Mouse (Mus musculus) erythroid progenitor cell, adult 5-6 weeks (primary cell): ENCODE measurements around the gene Kdm6b. TPM values are rescaled to one million over a fixed set of nuclear protein-coding genes. Genes with fewer than 3 reads are reported as not detected.

Experiments
- ATAC-seq: replicated peaks from 2 replicates; pipeline ENCODE4 v1.8.0; 2016; ENCODE audit warnings: moderate number of reproducible peaks, mild to moderate bottlenecking, moderate TSS enrichment, inconsistent platforms; ENCODE audit not compliant: poor library complexity, low FRiP score, severe bottlenecking
- total RNA-seq, 2 experiments: library from RNA; stranded (forward) in 1 of 2; stranded (reverse) in 1 of 2; fragments of 150-400 nt in 1 of 2; fragments of 186-747, 209-891 nt in 1 of 2; gene quantifications; 2 replicates each; pipeline versions ENCODE4 v1.2.3 to v1.2.4; 2015 to 2017; ENCODE audit warnings: low replicate concordance in 2 of 2

Gene Kdm6b
- total RNA-seq, 2 experiments from 2014 or later, result 1.2 to 11.7 TPM

DNA sequence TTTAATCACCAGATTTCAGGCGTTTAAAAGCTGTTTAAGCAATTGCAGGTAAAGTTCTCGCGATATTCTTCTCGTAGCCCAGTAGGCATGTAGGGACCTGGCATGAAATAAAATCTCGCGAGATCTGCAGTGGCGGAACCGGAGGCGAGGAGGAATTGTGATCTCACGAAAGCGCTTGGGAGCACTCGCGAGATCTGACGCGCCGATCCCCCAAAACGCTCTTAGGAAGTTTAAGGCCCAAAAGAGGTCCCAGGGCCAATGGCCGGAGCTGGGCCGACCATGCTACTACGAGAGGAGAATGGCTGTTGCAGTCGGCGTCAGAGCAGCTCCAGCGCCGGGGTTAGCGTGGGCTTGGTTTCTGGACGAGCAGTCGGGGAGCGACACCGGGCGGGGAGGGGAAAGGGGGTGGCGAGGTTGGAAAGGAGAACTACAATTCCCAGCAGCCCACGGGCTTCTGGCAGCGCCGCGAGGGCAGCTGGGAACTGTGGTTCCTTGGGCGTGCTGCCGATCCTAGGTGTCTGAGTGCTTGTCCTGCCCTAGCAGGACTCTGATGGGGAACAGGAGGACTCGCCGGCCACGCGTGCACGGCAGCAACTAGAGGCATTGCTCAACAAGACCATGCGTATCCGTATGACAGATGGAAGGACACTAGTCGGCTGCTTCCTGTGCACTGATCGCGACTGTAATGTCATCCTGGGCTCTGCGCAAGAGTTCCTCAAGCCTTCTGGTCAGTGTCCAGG, 17.7 kb downstream of the Kdm6b start:
- peak; percentile 89 for ATAC-seq

DNA sequence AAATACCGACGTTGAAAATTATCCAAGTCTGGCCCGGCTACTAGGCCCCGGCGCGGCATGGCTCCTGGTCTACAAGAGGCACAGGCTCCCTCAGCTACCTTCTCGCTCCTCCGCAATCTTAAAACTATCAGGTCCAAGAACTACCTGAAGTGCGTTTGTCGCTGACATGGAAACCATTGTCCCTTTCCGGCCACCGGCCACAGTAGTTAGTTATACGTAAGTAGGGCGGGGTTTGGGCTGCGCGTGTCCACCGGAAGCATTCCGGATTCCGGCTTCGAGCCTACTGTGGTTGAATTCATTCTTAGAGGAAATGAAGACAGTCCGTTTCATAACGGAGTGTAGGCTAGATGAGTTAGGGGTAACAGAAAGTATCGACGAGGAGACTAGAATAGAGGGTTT, 18.2 kb downstream of the Kdm6b start, which contains the start of the genes Naa38 and Cyb5d1:
Naa38 (plus strand) TSS at position 253 of the 399 bp plus-strand sequence.
Cyb5d1 (minus strand) TSS at position 397 of the 399 bp plus-strand sequence.
- peak; percentile 81 for ATAC-seq

DNA sequence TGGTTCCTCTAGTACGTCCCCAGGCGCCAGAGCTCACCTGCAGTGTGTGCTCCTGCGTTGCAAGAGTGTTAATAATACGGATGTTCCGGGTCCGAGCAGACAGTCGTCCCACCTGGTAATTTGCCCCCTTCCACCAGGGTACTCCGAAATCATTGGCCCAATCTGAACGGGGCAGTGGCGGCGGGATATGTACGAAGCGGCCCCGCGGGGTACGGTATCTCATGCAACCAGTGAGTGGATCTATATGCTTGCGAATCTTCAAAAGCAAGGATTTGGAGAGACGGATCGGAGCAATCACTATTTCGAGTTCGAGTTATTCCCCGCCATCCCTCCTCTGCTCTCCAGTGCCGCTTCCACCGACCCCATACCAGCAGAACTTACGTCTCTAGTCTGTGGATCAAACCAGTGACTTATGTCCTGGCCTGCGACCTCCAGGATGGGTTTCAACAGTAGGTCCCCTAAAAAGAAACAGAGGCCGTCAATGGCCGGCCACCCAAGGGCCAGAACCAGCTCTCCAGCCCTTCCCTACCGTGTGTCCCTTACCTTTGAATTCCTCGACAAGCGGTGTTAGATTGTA, 18.8 kb downstream of the Kdm6b start:
- peak; percentile 6; the same call in 1 of the 2 replicates for ATAC-seq

DNA sequence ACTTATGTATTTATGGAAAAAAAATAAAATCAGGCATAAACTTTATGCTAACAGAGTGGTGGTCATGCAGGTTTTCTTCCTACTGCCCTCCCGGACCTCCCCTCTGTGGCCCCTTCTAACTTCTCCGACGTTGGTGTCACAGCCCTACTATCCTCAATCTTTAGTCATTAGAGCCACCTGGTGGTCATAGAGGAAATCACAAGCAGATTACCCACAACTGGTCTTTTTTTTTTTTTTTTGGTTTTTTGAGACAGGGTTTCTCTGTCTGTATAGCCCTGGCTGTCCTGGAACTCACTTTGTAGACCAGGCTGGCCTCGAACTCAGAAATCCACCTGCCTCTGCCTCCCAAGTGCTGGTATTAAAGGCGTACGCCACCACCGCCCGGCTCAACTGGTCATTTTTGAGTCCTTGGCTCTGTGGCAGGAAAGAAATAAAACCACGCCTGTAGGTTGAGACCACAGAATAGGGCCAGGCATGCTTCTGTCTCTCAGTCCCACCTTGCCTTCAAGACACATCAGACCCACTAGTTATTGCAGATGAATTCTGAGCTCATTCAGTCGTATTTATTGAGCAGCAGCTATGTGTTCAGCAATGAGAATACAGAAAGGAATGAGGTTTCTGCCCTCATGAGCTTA, 23.0 kb downstream of the Kdm6b start:
- 0 out of 2 replicates have a peak, but pooled peaks have one; percentile 48 for ATAC-seq

DNA sequence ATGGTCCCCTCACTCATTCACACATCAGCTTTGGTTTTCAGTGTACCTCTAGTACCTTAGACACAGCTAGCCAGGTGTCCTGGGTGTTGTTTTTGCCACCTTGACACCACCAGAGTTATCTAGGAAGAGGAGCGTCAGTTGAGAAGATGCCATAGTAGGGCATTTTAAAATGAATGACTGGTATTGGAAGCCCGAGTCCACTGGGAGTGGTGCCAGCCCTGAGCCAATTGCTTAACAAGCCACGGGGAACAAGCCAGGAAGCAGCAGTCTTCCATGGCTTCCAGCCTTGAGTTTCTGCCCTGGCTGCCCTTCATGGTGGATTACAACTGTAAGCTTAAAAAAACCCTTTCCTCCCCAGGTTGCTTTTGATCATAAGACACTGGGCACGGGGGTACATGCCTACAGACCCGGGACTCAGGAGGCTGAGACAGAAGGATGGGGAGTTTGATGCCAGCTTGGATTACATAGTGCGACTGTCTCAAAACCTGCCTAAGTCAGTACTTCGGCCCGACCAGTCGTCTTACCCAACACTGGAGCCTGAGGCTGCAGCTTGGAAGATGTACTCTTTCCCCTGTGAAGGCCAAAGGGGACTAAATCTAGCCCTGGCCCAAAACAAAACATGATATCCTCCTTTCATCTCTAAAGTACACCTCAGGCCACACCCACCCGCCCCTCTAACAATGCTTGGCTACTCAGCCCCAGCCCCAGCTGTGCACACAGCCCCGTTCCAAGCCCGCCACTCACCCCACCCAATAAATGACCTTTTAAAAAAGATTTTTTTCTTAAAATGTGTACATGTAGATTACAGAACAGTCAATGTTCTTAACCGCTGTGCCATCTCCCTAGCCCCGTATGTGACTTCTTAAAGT, 23.7 kb downstream of the Kdm6b start:
- no peak for ATAC-seq

DNA sequence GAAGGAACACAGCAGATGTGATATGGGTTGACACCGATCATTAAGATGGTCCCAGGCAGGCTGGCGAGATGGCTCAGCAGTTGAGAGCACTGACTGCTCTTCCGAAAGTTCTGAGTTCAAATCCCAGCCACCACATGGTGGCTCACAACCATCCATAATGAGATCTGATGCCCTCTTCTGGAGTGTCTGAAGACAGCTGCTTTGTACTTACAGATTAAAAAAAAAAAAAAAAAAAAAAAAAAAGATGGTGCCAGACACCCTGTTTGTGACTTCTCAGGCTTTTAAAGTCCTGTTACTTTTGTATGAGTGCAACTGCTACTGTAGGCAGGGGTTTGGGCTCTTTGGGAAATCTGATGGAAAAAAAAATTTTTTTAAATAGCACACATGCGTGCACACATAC, 24.8 kb downstream of the Kdm6b start:
- ATAC-seq, result no peak

DNA sequence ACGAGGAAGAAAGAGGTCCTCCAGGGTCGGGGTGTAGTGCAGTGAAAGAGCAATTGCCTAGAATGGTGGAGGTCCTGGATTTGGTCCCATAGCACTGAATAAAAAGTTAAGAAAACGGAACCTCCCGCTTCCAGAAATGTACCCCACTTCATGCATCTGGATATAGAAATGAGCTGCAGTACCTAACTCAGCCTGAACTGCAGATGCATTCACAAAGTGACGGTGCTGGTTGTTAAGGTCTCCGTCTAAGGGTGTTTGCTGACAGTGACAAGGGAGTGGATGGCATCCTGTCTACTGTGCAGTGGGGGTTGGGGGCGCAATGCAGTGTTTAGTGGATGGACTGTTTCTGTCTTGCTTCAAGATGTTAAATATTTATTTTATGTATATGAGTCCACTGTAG, 26.7 kb downstream of the Kdm6b start:
- no peak for ATAC-seq

DNA sequence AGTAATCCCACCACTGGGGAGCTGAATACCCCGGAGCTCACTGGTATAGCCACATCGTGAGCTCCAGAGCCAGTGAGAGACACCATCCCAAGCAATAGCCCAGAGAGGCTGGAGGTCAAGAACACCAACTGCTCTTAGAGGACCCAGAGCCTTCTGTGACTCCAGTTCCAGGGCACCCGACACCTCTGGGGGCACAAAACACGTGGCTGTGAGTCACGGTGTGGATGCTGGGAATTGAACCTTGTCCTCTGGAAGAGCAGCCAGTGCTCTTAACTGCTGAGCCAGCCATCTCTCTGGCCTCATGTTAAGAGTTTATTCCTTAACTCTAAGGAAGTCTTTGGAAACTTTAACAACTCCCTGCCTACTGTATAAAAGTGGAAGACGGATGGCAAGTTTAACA, 28.5 kb downstream of the Kdm6b start:
- no peak for ATAC-seq

DNA sequence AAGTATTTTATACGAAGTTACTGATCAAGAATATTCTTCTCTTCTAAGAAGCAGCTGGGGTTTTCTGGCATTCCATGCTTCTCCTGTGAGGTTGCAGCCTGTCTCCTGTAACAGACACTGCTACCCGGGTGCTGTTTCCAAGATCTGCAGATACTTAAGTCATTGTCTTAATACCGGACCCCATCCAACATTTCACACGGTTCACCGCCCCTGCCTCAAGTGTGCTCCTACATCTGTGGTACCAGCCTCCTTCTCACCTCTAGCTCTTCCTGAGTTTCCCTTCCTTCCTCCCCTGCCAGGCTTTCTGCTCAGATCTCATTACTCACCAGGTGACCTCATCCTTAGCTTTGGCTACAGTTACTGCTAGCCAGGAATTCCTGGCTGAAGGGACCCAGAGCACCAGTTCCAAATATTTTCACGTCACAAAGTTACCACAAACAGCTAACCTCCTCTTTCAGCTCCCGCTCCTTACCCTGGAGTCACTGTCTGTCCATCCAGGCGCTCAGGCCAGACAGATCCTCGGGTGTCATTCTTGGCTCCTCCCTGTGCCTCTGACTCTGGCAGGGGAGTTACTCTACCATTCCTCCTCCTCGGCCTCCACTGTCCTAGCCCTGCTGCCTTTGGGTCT, 30.9 kb downstream of the Kdm6b start:
- no peak for ATAC-seq

DNA sequence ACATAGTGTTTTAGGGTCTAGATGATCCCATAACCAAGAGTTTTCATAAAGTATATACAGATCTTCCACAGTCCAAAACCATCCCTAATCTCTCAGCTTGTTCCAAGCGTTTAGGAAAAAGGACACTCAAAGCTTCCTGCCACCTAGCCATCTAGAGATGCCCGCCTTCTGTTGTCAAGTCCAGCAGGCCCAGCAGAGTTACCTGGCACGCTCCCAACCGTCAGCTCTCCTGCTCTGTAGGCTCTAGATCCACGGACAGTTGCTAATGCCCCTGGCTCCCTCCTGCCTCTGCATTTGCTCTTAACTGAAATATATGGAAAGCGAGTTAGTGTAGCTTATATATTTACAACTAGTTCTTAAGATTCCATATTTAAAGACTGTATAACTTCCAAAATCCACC, 32.1 kb downstream of the Kdm6b start:
- no peak for ATAC-seq

DNA sequence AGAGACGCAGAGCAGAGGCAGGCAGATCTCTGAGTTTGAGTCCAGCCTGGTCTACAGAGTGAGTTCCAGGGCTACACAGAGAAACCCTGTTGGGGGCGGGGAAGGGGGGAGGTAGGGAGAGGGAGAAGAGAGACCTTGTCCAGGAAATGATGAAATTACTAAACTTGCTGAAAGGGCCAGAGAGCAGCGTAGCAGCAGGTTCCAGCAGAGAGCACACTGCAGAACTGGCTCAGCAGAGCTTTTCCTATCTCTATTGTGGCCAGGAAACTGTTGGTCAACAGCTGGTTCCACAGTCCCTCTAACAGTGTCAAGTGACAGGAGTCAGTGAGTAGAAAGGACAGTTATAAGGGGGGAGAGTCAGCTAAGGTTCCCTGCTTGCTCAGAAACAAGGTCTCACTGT, 33.9 kb downstream of the Kdm6b start:
- no peak for ATAC-seq

DNA sequence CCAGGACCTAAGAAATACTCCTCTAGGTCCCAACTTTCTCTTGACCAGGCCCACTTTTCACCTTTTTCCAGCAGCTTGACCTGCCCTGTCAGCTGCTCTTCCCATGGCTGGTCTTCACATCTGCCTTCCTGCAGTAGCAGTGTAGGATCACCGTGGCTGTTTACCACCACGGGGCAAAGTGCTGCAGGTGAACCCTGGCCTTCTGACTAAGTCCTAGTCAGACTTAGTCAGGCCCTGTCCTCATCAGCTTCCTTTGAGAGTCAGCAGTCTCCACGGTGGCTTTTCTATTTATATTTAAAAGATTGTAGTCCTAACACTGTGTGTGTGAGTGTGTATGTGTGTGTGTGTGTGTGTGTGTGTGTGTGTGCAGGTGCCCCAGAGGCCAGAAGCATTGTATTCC, 35.7 kb downstream of the Kdm6b start:
- no peak for ATAC-seq

DNA sequence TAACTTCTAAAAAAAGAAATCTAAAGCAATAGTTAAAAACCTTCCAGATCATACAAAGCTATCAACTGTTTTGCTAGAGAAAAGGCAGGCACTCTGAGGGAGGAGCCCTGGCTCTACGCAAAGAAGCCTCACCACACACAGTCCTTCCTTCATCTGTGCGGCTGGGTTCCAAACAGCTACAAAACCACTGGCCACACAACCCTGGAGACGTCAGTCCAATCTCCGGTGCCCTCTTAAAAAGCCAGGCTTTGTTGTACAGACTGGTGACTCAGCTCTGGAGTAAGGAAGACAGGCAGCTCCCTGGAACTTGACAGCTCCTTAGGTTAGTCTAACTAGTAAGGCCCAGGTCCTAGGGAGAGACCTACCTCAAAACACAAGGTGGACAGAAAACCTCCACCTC, 37.8 kb downstream of the Kdm6b start:
- no peak for ATAC-seq

DNA sequence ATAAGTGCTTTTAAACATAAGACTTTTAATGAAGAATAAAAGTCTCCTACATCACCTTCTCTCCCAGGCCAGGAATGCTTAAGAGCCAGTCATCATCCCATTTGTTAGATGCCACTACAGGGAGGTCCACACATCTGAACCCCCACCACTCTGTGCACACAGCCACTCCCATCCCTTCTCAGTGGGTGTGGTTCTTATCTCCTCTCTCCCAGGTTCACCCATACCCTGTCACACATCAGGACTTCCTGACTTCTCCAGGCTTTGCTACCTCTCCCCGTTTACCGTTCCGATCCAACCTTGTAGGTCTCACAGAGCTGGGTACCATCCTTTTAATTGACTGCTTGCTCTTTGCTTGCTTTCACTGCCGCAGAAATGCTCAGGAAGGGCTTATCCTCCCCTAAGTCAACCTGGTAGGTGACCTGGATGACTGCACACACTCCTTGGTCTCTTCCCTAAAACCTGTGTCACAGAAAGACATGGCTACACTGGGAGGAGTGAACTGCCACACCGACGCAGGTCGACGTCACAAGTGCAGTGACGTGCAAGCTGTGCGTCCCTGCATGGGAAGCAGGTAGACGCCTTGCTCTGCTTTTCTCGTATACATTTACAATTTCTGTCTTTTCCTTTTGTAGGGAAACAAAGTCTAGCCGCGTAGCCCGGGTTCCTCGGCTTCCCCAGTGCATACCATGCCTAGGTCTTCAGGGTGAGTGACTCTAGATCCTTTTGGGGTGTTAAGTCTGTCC, 40.1 kb downstream of the Kdm6b start:
- ATAC-seq, result peak; percentile 87

DNA sequence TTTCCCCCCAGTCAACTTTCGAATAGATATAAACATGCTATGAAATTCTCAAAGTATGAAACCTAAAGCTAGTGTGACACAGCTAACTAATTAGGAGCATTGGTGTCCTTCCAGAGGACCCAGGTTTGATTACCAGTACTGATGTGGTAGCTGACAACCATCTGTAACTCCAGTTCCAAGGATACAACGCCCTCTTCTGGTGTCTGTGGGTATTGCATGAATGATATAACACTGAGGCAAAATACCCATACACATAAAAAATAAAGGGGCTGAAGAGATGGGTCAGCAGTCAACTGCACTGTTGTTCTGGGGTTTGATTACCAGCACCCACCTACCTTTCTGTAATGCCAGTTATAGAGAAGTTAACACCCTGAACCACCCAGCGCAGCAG, 40.7 kb downstream of the Kdm6b start:
- peak; percentile 52 for ATAC-seq

DNA sequence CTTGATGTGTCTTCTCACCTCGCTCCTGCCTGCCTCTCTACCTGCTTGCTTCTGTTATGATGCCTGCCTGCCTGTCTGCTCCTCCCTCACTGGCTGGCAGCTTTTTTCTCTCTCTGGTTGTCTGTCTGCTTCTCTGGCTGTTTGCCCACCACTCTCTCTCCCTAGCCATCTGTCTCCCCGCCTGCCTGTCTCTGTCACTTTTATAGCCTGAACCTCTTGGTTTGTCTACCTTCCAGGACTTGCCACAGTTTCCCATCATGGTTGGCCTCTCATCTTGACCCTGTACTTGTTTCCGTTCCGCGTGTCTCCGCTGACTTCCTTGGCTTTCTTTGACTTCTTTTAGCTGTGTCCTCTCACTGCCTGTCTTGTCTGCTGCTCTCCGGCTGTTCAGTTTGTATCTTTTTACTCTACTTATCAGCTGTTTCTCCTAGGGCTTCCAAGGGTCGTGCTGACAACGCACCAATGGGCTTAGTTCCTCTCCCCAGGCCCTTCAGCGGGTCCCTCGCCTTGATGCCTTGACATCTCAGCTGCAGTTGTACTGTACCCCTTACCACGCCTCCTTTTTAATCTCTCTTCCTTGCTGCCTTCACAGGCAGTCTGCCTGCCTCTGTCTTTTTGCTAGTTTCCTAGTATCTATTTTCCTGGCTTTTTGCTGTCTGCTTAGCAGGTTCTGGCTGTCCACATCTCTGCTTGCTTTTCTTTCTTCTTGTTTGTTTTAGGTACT, 41.3 kb downstream of the Kdm6b start:
- peak; percentile 58 for ATAC-seq

DNA sequence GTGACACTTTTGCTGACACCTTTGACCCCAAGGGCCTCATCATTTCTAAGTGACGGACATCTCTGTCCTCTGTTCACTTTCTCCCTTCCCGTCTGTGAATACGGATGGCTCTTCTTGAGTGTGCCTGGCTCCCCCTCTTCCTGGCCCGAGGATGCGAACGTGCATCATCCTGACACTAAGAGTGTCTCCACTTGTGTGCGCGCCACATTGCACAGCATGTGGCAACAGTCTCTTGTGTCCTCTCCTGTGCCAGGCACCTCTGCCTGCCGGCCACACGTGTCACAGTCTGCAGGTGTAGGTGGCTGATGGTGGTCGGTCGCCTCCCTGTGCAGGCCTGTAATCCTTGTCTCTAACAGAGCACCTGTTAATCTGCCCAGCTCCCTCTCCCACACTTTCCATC, 41.9 kb downstream of the Kdm6b start:
- ATAC-seq, result no peak

DNA sequence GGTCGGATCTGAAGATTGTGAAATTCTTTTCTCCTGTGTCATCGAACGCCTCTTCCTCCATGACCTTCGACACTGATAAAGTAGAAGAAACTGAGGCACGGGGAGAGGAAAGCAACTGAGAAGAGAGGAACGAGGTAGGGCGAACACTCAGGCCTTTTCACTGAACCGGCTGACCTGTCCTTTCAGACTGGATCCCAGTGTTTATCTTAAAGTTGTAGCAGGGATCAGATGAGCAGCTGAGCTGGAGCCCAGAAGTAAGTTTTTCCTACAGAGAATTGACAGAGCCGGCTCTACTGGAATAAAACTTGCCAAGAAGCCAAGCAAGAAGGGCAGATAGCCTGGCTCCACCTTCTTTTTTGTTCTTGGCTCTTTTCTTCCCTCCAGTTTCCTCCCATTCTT, 42.7 kb downstream of the Kdm6b start:
- no peak for ATAC-seq
